Mouse (Mus musculus): ENCODE data around the gene Pcnx2.

Gene Pcnx2

DNA sequence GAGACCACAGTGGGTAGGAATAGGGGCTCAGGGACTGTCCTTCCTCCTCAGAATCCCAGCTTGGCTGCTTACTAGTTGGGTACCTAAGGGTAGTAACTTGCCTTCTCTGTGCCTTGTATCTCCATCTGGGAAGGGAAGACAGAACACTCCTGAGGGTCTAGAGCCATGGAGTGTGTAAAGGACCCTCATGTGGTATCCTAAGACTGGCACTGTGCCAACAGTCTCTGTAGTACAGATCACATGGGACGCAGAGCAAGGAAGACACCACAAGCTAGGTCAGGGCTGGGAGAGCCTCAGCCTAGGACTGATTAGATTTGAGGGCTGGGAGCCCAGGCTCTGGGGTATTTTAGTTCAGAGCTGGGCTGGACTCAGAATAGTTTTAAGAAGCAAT lies 141.0 kb downstream of the Pcnx2 start:
- DNase-seq (ENCODE audit: low read depth): no peak

DNA sequence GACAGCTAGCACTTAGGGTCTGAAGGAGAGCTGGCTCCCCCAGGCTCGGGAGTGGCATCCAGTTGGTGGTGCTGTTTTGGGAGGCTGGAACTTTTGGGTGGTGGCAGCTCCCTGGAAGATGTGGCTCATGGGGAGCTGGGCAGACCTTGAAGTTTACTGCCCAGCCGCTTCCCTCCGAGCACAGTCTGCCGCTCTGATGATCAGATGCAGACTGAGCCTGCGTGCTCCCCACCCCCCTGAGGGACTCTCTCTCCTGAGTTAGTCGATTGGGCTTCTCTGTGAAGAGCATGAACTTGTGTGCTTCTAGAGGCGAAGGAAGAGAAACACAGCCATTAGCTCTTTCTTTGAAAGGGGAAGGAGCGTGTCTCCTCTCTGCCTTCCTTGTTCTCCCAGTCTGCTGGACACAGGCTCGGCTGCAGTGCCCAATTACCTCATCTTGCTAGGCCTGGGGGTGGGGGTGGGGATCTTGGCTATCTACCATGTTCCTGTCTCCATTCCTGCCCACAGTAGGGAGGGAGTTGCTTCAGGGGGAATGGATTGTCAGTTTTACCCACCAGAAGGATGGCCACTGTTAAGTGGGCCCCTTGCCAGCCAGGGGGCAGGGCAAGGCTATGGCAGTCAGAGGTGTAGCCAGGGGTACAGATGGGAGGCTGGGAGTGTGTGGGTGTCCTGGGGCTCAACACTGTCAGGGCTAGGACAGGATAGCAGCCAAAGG lies 141.6 kb downstream of the Pcnx2 start:
- no peak for DNase-seq (ENCODE audit: low read depth)

DNA sequence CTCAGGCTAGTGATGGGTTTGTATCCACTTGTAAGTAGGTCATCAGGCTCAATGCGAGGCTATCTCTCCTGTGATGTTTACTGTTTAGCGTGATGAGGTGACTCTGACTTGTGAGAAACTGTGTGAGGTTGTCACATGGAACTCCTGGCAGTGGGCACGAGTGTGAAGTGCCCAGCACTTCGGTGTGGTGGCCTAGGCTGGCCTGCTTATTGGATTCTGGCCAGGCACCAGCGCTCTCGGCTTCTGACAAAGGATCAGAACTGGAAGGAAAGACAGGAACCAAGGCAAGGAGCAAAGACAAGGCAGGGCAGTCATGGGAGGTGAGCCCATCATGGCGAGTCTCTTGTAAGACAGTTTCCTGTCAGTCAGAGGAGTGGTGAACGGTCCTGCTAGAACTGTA lies 142.2 kb downstream of the Pcnx2 start:
- no peak for DNase-seq (ENCODE audit: low read depth)

DNA sequence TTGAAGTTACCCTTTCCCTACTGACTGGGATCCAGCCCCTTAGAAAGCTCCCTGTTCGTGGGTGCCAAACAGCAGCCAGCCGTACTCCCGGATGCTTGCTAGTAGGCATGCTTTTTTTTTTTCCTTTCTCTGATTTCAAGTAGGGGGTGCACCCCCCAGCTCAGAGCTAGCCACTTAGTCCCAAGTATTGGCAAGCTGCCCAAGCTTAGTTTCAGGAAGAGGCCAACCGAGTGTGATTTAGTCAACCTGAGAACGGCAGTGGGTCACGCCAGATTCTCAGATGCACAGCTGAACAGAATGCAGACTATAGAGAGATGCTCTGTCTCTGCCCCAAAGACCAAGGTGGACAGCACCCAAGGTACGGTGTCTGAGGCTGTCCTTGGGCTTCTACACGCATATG lies 147.3 kb downstream of the Pcnx2 start:
- no peak for DNase-seq (ENCODE audit: low read depth)

- no peak for DNase-seq (ENCODE audit: low read depth)
Observed at GRCm38 (mm10) chr8:125747390-125747789, 150.7 kb downstream of the Pcnx2 start.

DNA sequence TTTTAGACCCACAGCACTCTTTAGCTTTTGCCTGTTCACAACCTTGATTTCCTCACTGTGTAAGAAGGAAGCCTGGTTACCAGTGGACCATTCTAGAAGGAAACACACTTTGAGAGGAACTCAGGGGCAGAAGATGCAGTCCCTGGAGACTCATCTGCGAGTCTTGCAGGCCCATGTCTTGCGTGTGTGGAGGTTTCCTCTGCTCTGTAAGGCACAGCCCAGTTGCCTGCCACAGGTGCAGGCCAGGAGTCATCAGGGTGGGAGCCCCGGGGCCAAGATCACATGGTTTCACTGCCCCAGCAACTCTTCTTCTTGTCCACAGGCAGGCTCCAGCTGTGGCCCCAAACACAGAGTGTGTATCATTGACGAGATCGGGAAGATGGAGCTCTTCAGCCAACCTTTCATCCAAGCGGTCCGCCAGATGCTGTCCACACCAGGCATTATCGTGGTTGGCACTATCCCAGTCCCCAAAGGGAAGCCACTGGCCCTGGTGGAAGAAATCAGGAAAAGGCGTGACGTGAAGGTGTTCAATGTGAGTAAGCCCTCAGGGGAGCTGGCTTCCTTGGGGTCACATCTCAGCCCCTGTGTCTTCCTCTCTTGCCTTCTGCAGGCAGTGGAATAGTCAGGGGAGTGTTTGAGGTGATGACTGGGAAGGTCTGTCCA lies 153.1 kb downstream of the Pcnx2 start:
- DNase-seq (ENCODE audit: low read depth): no peak

DNA sequence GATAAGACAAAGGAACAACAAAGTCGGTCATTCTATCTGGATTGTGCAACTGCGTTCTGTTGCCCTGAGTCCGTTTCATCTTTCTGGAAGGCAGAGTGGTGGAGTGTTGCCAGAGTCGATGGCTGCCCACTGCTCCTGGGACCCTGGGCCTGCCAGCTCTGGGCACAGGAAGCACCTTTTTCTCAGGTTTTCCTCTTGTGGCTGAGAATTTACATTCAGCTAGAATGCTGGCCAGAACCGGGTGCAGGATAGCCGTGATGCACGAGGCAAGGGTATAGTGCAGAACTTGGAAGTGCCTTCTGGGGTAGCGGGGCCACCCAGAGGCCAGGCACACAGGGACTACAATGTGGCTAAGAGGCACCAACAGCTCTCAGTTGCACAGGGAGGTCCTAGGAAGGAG lies 155.7 kb downstream of the Pcnx2 start:
- DNase-seq (ENCODE audit: low read depth): no peak

DNA sequence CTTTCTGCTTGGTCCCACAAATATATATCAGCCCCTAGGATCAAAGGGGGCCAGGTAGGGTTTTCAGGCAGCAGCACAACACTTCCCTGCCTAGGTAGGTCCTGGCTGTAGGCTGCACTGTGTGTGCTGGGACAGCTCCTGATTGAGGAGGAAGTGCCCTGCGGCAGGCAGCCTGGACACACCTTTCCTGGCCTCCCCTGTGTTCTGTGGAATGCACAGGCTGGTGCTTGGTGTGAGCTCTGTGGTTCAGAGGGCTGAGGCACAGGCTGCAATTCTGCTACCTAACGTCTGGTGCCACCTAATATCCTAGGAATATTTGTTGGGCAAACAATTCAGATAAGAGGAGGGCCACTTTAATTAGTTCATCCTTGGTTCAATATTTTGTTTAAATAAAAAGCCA lies 156.3 kb downstream of the Pcnx2 start:
- DNase-seq (ENCODE audit: low read depth): no peak

DNA sequence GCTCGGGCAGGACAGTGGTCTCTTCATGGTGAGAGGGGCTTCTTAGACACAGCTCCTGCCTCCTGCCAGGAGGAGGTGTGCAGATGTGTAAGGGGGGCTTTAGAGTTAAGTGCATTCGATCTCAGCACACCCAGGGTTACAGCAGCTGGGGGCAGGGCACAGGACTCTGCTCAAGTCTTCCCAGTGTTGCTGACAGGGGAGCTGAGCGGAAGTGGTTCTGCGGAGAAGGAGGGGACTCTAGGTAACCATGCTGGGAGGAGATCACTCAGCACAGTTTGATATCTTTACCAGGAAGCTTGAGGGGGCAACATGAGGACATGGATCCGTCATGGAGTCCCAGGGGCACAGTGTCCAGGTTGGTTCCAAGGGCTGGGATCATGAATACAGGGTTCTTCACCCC lies 156.7 kb downstream of the Pcnx2 start:
- DNase-seq (ENCODE audit: low read depth): no peak

- no peak for DNase-seq (ENCODE audit: low read depth)
Observed at GRCm38 (mm10) chr8:125740655-125741054, 157.5 kb downstream of the Pcnx2 start.

DNA sequence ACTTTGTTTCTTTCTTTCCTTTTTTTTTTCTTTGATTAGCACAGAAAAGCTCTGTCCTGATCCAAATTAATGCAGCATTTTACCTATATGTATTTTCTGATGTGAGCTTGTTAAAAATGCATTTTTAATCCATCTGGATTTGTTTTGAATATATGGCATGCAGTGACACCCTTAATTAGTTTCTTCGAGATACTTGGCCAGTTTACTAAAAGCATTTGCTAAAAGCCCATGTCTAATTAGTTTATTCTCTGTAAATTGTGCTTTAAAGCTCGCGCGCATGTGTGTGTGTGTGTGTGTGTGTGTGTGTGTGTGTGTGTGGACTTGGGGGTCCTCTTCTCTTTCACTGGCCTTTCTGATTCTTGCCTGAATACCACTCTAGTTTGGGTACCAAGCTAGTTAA lies 159.2 kb downstream of the Pcnx2 start:
- no peak for DNase-seq (ENCODE audit: low read depth)

DNA sequence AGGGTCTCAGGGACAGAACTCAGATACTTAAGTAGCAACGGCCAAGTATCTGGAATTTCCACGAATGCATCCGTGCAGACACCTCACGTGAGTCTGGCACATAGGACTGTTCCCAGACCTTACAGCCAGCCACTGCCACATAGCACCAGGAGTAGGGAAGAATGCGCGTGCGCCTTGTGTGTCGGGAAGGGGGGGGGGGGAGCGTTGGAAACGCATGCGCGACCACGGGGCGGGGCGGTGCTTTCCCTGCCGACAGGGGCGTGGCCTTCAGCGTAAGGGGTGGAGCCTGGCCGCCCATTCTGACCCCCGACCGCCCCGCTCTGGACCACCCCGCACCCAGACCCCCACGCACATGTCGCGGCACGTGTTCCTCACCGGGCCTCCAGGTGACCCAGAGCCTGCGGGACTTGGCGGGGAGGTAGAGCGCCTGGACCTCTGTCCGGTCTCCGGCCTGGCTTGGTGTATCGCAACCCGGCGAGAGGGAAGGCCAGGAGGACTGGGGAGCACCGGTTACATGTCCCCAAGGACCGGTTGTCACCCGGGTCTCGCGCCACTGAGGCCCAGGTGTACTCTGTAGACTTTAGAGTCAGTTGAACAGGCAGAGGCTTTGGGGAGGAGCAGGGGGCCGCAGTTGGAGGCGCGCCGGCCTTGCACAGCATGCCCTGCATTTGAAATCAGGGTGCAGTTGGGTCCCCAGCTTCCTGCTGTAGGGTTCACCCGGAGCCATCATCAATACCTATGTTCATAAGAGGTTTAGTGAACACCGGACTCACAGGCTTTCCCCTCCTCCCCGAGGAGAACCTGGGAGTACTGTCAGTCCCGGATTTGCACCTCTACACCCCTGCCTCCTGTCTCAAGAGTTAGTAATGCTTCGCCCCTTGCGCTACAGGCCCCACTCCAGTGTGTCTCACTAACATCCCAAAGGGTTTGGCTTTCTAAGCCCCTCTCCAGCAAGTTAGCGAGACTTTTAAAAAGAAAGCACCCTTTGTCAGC lies 163.9 kb downstream of the Pcnx2 start:
- DNase-seq (ENCODE audit: low read depth): peak; percentile 84

GRCm38 (mm10) chr8:125729746-125730145 lies 168.4 kb downstream of the Pcnx2 start, which contains the start of gene Ntpcr:
Gene Ntpcr, plus strand, starts transcription at chr8:125729963.
- DNase-seq (ENCODE audit: low read depth): no peak

GRCm38 (mm10) chr8:125727797-125728196 lies 170.3 kb downstream of the Pcnx2 start:
- DNase-seq (ENCODE audit: low read depth): no peak

DNA sequence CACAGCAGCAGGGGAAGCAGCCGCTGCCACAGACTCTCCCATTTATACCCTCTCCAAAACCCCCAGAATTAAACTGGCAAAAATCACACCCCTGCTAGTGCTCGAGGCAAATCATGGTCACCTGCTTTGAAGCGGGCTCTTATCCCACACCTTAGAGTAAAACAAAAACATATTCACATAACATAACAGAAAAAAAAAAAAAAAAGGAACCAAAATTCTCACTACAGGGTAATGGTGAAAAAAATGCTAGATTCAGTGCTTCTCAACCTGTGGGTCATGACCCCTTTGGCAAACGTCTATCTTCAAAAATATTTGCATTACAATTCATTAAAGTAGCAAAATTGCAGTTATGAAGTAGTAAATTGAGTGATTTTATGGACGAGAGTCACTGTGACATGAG lies 171.1 kb downstream of the Pcnx2 start:
- no peak for DNase-seq (ENCODE audit: low read depth)

- DNase-seq (ENCODE audit: low read depth): no peak
Observed at GRCm38 (mm10) chr8:125726143-125726542, 172.0 kb downstream of the Pcnx2 start.

DNA sequence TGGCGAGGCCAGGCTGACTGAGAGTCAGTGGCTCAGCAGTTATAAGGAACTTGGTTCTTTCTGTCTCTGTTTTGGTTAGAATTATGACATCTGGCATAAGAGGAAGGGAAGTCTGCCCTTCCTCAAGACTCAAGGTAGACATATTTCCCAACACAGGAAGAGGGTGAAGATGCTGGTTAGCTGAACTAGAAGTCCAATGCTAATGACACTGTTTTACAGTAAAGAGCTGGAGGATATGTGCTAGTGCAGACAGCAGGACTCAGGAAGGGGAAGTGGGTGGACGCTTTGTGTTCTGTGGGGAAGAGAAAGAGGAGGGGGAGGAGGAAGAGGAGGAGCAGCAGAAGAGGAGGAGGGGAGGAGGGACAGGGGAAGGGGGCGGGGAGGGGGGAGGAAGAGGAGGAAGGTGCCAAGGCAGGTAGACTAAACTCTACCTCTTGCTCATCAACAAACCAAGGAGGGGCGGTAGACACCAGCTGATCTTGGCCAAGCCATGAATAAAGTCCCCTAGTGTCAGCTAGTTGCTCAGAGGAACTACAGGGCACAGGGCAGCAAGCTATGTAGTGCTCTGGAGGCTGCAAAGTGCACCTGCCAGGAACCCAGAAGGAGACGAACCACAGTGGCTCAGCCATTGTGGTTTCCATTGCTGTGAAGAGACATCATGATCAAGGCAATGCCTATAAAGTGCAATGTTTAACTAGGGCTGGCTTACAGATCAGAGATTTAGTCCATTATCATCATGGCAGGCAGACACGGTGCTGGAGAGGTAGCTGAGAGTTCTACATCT lies 172.9 kb downstream of the Pcnx2 start:
- DNase-seq (ENCODE audit: low read depth): peak; percentile 45

DNA sequence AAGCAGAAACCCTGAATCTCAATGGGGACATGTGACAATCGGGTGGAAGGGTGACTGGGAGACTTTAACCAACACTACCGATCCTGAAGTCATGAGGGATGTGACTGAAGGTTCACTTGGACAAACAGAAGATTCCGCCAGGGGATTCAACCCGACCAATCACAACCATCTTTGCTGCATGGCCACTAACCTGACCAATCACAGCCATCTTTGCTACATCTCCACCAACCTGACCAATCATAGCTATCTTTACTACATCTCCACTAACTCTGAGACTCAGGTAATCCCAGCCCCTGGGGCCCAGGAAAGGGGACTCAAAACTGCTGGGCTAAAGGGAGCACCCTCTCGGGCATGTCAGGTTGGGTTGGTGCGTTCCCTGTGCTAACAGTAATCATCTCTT lies 174.7 kb downstream of the Pcnx2 start:
- DNase-seq (ENCODE audit: low read depth): no peak

GRCm38 (mm10) chr8:125722675-125723074 lies 175.4 kb downstream of the Pcnx2 start:
- DNase-seq (ENCODE audit: low read depth): no peak

DNA sequence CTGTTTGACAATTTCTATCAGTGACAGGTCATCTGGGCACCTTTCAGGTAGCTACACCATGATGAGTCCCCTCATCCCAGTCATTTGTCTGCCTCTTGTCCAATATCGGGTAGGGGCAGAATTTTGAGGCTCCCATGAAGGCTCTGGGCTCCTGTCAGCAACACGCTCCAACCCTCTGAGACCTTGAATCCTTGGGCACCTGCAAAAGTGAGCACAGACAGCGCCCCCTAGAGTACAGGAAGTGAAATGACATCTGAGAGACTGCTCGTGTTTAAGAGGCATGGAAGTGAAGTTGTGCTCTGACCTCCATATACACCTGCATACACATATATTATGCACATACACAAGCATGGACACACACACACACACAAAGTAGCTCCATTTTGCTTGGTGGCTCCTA lies 179.2 kb downstream of the Pcnx2 start:
- DNase-seq (ENCODE audit: low read depth): peak; percentile 38

DNA sequence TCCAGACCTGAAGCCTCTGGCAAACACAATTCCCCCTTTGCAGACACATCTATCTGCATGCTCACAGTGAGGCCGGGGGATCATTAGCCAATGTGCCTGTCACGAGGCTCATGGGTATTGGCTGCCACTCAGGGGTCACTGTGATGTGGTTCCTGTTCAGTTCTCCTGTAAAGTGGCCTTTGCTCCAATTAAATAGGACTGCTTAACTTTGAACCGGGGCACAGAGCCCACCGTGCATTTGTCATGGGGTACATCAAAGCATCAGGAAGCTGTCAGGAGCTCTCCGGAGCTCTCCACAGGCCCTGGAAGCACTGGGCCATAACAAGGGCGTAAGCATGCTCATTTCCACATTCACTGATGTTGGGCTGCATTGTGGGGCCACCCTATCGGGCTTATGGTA lies 181.5 kb downstream of the Pcnx2 start:
- DNase-seq (ENCODE audit: low read depth): no peak

DNA sequence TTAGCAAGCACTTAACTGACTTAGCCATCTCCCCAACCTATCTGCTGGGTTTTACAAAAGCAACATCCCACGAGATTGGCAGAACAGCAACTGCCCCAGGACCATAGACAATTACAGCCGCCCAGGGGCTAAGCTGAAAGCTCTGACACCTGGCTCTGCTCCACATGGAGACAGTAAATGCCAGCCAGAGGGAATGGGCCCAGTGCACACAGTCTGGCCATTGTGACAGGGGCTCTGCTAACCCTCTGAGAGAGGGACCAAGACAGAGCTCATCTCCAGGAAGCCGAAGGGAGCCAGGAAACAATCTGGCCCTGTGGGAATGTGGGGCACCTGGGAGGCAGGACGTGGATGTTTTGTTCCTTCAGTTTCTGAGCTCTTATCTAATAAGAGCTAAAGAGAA lies 181.9 kb downstream of the Pcnx2 start:
- DNase-seq (ENCODE audit: low read depth): no peak

Measured in induced T-regulatory cell, adult 2 months (primary cell).